Mouse (Mus musculus): ENCODE results near the gene Gpc6. TPM values are rescaled to one million over a fixed set of nuclear protein-coding genes. Genes with fewer than 3 reads are reported as not detected.

The Gpc6 gene
- polyA plus RNA-seq, 1 experiment from 2014 or later = 11.4 TPM

DNA sequence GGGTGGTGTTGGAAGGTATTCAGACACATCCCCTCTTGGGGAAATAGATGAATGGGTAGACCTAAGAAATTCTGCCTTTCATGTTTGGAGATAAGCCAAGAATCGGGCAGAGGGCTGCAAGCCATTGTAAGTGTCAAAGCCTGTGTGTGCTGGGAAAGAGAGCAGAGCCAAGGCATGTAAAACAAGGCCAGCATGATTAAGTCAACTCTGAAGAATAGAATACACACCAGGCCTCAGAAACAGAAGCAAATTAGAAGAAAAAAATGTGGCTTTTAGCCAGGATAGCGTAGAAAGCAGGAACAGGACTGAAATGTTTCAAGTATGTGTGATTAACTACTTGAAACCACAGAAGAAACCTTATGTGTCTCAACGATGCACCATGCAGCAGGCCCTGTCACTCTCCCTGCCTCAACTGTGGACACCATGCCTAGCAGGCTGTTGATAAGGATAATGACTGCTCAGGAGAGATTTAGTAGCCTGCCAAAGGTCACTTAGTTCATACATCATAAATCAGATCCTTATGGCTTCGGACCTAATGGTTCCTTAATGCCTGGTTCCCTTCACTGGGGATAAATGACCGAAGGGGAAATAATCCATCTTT lies 756.3 kb downstream of the Gpc6 start:
- Histone ChIP-seq H3K9ac (ENCODE audit: low read length) (no peak overlapping the region), H3K4me2 (replicated peaks; ENCODE audit: low read depth) (no peak overlapping the region), H3K36me3 (ENCODE audit: control insufficient read depth, insufficient read depth, low read length) (no peaks in the 10 kb centered on the region), H3K9me3 (ENCODE audit: control insufficient read depth, low read length) (no peaks in the 10 kb centered on the region), H3K4me3 (ENCODE audit: low read depth, low read length) (no peak overlapping the region), H3K4me1 (replicated peaks; ENCODE audit: control insufficient read depth, insufficient read depth) (no peaks in the 10 kb centered on the region), H3K27me3 (ENCODE audit: control insufficient read depth, insufficient read depth, low read length) (no peaks in the 10 kb centered on the region), H3K27ac (replicated peaks) (no peak overlapping the region)
- WGBS = 28% methylated on average over 5 of the region's 5 CpGs
- ATAC-seq (ENCODE audit: low FRiP score, low TSS enrichment) (no peak; the same call in 1 of the 2 replicates), DNase-seq (ENCODE audit: low spot score) (no peak)
- TF ChIP-seq CTCF (IDR thresholded peaks at IDR 0.05; ENCODE audit: low read depth) (no peak), EP300 (optimal IDR thresholded peaks at IDR 0.05) (no peak)

DNA sequence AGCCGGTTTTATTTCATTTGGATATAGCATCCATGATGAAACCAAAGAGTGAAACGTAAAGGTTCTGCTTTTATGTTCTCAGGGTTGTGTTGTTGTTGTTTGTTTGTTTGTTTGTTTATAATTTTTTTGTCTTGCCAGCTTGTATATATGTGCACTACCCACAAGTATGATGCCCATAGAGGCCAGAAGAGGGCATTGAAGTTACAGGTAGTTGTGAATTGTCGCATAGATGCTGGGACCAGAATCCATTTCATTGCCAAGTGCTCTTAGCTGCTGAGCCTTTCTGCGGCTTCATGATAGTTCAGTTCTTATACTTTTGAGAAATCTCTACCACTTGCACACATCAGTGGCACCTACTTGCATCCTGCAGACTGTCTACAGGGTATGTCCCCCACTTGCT lies 758.0 kb downstream of the Gpc6 start:
- ATAC-seq (ENCODE audit: low FRiP score, low TSS enrichment) = no peak
- no peaks in the 10 kb centered on the region for H3K36me3 ChIP-seq (ENCODE audit: control insufficient read depth, insufficient read depth, low read length)
- no peak for DNase-seq (ENCODE audit: low spot score)
- H3K4me2 ChIP-seq (replicated peaks; ENCODE audit: low read depth) = no peak overlapping the region
- H3K9me3 ChIP-seq (ENCODE audit: control insufficient read depth, low read length) = no peaks in the 10 kb centered on the region
- 97% methylated on average over 4 of the region's 4 CpGs for WGBS
- no peak overlapping the region for H3K4me3 ChIP-seq (ENCODE audit: low read depth, low read length)
- no peak overlapping the region for H3K27ac ChIP-seq (replicated peaks)
- TF ChIP-seq EP300 (optimal IDR thresholded peaks at IDR 0.05) = no peak
- TF ChIP-seq CTCF (IDR thresholded peaks at IDR 0.05; ENCODE audit: low read depth) = no peak
- H3K27me3 ChIP-seq (ENCODE audit: control insufficient read depth, insufficient read depth, low read length) = no peaks in the 10 kb centered on the region
- no peak overlapping the region for H3K9ac ChIP-seq (ENCODE audit: low read length)
- H3K4me1 ChIP-seq (replicated peaks; ENCODE audit: control insufficient read depth, insufficient read depth) = no peaks in the 10 kb centered on the region

DNA sequence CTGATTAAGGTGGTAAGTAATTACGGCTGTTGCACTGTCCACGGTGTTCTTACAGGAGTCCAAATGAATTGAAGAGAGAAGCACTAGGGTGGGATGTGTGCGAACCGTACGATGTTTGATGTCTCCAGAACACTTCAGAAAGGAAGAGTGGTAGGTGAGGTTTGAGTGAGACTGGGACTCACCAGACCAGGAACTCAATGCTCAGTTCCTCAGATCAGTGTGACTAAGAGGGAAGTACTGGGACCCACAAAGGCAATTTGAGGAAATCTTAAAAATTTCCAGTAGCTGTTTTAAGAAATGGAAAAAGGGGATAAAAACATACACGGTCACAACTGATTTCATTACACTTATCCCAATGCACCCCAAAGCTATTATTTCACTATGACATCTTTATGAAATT lies 764.7 kb downstream of the Gpc6 start:
- ATAC-seq (ENCODE audit: low FRiP score, low TSS enrichment) = no peak
- Histone ChIP-seq H3K4me2 (replicated peaks; ENCODE audit: low read depth) (no peak overlapping the region), H3K36me3 (ENCODE audit: control insufficient read depth, insufficient read depth, low read length) (no peaks in the 10 kb centered on the region), H3K4me3 (ENCODE audit: low read depth, low read length) (no peak overlapping the region), H3K4me1 (replicated peaks; ENCODE audit: control insufficient read depth, insufficient read depth) (no peaks in the 10 kb centered on the region), H3K27me3 (ENCODE audit: control insufficient read depth, insufficient read depth, low read length) (no peaks in the 10 kb centered on the region), H3K9me3 (ENCODE audit: control insufficient read depth, low read length) (no peaks in the 10 kb centered on the region), H3K9ac (ENCODE audit: low read length) (no peak overlapping the region), H3K27ac (replicated peaks) (no peak overlapping the region)
- 92% methylated on average over 6 of the region's 6 CpGs for WGBS
- TF ChIP-seq EP300 (optimal IDR thresholded peaks at IDR 0.05) (no peak), CTCF (IDR thresholded peaks at IDR 0.05; ENCODE audit: low read depth) (no peak)
- no peak for DNase-seq (ENCODE audit: low spot score)

DNA sequence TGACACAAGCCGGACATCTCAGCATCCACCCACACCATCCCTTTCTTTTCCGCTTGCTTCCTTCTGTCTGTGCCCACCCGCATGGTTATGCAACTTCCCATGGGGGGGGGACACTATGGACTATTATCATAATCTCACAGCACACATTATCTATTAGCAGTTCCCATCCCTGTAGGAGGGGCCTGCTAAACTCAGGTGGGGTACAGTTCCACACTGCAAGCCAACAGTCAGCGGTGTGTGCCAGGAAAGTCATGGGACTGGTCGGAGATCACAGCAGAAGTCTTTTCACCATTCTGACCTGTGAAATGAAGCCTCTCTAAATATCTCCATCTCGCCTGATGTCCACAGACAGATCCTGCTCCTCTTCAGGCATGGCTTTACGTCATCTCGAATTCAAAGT lies 770.5 kb downstream of the Gpc6 start:
- no peak overlapping the region for H3K9ac ChIP-seq (ENCODE audit: low read length)
- 89% methylated on average over 8 of the region's 8 CpGs for WGBS
- no peaks in the 10 kb centered on the region for H3K36me3 ChIP-seq (ENCODE audit: control insufficient read depth, insufficient read depth, low read length)
- no peak overlapping the region for H3K4me3 ChIP-seq (ENCODE audit: low read depth, low read length)
- no peaks in the 10 kb centered on the region for H3K4me1 ChIP-seq (replicated peaks; ENCODE audit: control insufficient read depth, insufficient read depth)
- H3K9me3 ChIP-seq (ENCODE audit: control insufficient read depth, low read length) = no peaks in the 10 kb centered on the region
- DNase-seq (ENCODE audit: low spot score) (no peak), ATAC-seq (ENCODE audit: low FRiP score, low TSS enrichment) (no peak)
- no peak overlapping the region for H3K27ac ChIP-seq (replicated peaks)
- H3K27me3 ChIP-seq (ENCODE audit: control insufficient read depth, insufficient read depth, low read length) = no peaks in the 10 kb centered on the region
- H3K4me2 ChIP-seq (replicated peaks; ENCODE audit: low read depth) = no peak overlapping the region
- no peak for TF ChIP-seq EP300 (optimal IDR thresholded peaks at IDR 0.05)
- TF ChIP-seq CTCF (IDR thresholded peaks at IDR 0.05; ENCODE audit: low read depth) = no peak

DNA sequence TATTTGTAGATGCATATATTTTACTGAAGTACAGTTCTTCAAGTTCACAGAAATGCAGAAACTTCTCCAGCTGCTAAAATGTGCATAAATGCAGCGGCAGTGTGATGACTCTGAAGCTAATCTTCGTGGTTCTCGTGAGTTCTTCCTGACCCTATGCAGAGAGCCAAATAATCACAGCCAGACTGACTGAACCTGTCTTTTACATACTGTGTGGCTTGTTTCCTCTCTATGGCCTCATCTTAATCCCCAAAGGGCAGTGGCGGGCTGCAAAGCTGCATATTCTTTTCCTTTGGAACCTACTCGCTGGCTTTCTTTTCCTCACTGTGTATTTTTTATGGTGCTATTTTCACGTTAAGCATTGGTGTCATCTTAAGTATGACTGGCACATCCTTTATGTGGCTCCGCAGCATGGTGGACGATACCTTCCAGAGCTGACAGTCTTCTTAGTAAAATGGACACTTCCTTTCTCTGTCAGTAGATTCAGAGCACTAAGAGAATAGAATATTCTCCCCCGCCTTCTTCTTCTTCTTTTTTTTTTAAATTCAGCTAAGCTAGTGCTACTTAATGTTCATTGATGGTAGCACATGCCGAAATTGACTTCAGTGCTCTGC lies 775.7 kb downstream of the Gpc6 start:
- Histone ChIP-seq H3K4me2 (replicated peaks; ENCODE audit: low read depth) (no peak overlapping the region), H3K9ac (ENCODE audit: low read length) (no peak overlapping the region), H3K4me3 (ENCODE audit: low read depth, low read length) (no peak overlapping the region), H3K27me3 (ENCODE audit: control insufficient read depth, insufficient read depth, low read length) (no peaks in the 10 kb centered on the region), H3K4me1 (replicated peaks; ENCODE audit: control insufficient read depth, insufficient read depth) (no peaks in the 10 kb centered on the region), H3K9me3 (ENCODE audit: control insufficient read depth, low read length) (no peaks in the 10 kb centered on the region), H3K36me3 (ENCODE audit: control insufficient read depth, insufficient read depth, low read length) (no peaks in the 10 kb centered on the region), H3K27ac (replicated peaks) (no peak overlapping the region)
- DNase-seq (ENCODE audit: low spot score) (no peak), ATAC-seq (ENCODE audit: low FRiP score, low TSS enrichment) (no peak)
- 85% methylated on average over 10 of the region's 10 CpGs for WGBS
- TF ChIP-seq EP300 (optimal IDR thresholded peaks at IDR 0.05) (no peak), CTCF (IDR thresholded peaks at IDR 0.05; ENCODE audit: low read depth) (no peak)

DNA sequence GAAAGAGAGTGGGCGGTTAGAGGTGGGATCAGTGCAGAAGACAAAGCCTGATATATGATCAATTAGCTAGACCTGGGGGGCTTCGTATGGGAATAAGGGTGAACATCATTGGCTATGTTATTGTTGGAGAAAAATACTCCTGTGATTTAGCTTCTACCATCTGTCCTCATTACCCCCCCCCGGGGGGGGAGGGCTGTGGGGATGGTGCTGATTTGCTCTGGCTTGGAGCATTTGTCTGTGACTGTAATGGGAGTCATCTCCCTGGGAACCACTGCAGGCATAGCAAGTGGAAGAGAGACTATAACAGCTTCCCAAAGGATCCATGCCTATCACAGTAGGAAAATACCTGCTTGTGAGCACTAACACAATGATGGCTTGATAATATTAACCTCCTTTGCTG lies 783.7 kb downstream of the Gpc6 start:
- H3K36me3 ChIP-seq (ENCODE audit: control insufficient read depth, insufficient read depth, low read length) = no peaks in the 10 kb centered on the region
- H3K9me3 ChIP-seq (ENCODE audit: control insufficient read depth, low read length) = no peaks in the 10 kb centered on the region
- WGBS = 83% methylated on average over 3 of the region's 3 CpGs
- ATAC-seq (ENCODE audit: low FRiP score, low TSS enrichment) = no peak
- no peaks in the 10 kb centered on the region for H3K27me3 ChIP-seq (ENCODE audit: control insufficient read depth, insufficient read depth, low read length)
- H3K27ac ChIP-seq (replicated peaks) = no peak overlapping the region
- TF ChIP-seq CTCF (IDR thresholded peaks at IDR 0.05; ENCODE audit: low read depth) (no peak), EP300 (optimal IDR thresholded peaks at IDR 0.05) (no peak)
- H3K4me1 ChIP-seq (replicated peaks; ENCODE audit: control insufficient read depth, insufficient read depth) = no peaks in the 10 kb centered on the region
- H3K4me2 ChIP-seq (replicated peaks; ENCODE audit: low read depth) = no peak overlapping the region
- H3K4me3 ChIP-seq (ENCODE audit: low read depth, low read length) = no peak overlapping the region
- no peak for DNase-seq (ENCODE audit: low spot score)
- H3K9ac ChIP-seq (ENCODE audit: low read length) = no peak overlapping the region

Measured in stomach, postnatal 0 days (tissue).